Mouse (Mus musculus): Measurements from ENCODE around the gene Rps28. TPM values are rescaled to one million over a fixed set of nuclear protein-coding genes. Genes with fewer than 3 reads are reported as not detected.

Gene Rps28
- polyA plus RNA-seq, 1 experiment from 2014 or later = 917 TPM

- Histone ChIP-seq H3K27ac (0 out of 2 replicates have a peak within 1 kb of the TSS, but pooled peaks have one; percentile 40), H3K4me2 (peak within 1 kb of the TSS; percentile 92), H3K9ac (0 out of 2 replicates have a peak within 1 kb of the TSS, but pooled peaks have one; percentile 13), H3K4me3 (replicated peaks) (peak within 1 kb of the TSS; percentile 54), H3K9me3 (no peaks in the 10 kb centered on the region), H3K36me3 (no peaks in the 10 kb centered on the region), H3K4me1 (0 out of 2 replicates have a peak, but pooled peaks cover 4% of the 10 kb centered on the region), H3K27me3 (replicated peaks) (no peaks in the 10 kb centered on the region)
- ATAC-seq (ENCODE audit: insufficient read depth, low FRiP score, low read depth) = peak; percentile 96
- WGBS = 1% methylated on average over 36 of the region's 36 CpGs
Measured at GRCm38 (mm10) chr17:33810334-33811141, 13.8 kb downstream of the Rps28 start, which contains the start of gene Kank3. TSS of gene Kank3 (plus strand) at chr17:33810519.

GRCm38 (mm10) chr17:33808192-33808591 lies 16.2 kb downstream of the Rps28 start:
- ATAC-seq (ENCODE audit: insufficient read depth, low FRiP score, low read depth) = no peak
- Histone ChIP-seq H3K27me3 (replicated peaks) (no peaks in the 10 kb centered on the region), H3K9ac (no peak overlapping the region), H3K27ac (no peak overlapping the region), H3K36me3 (no peaks in the 10 kb centered on the region), H3K4me3 (replicated peaks) (no peak overlapping the region), H3K4me1 (0 out of 2 replicates have a peak, but pooled peaks cover 4% of the 10 kb centered on the region), H3K9me3 (no peaks in the 10 kb centered on the region), H3K4me2 (no peak overlapping the region)
- 33% methylated on average over 10 of the region's 10 CpGs for WGBS

GRCm38 (mm10) chr17:33807181-33807888 lies 17.0 kb downstream of the Rps28 start:
- H3K4me1 ChIP-seq = 0 out of 2 replicates have a peak, but pooled peaks cover 4% of the 10 kb centered on the region
- H3K27me3 ChIP-seq (replicated peaks) = no peaks in the 10 kb centered on the region
- H3K27ac ChIP-seq = no peak overlapping the region
- WGBS = 45% methylated on average over 8 of the region's 9 CpGs
- H3K9ac ChIP-seq = no peak overlapping the region
- no peak for ATAC-seq (ENCODE audit: insufficient read depth, low FRiP score, low read depth)
- no peak overlapping the region for H3K4me3 ChIP-seq (replicated peaks)
- no peaks in the 10 kb centered on the region for H3K9me3 ChIP-seq
- H3K4me2 ChIP-seq = no peak overlapping the region
- no peaks in the 10 kb centered on the region for H3K36me3 ChIP-seq

GRCm38 (mm10) chr17:33804745-33805144 lies 19.6 kb downstream of the Rps28 start:
- Histone ChIP-seq H3K4me2 (no peak overlapping the region), H3K27ac (no peak overlapping the region)

GRCm38 (mm10) chr17:33804205-33804604 lies 20.2 kb downstream of the Rps28 start:
- WGBS = 55% methylated on average over 4 of the region's 4 CpGs
- Histone ChIP-seq H3K4me3 (replicated peaks) (no peak overlapping the region), H3K27me3 (replicated peaks) (no peaks in the 10 kb centered on the region), H3K9me3 (no peaks in the 10 kb centered on the region), H3K9ac (no peak overlapping the region), H3K4me2 (no peak overlapping the region), H3K27ac (no peak overlapping the region), H3K4me1 (no peaks in the 10 kb centered on the region), H3K36me3 (no peaks in the 10 kb centered on the region)
- no peak for ATAC-seq (ENCODE audit: insufficient read depth, low FRiP score, low read depth)

More at GRCm38 (mm10) chr17:33804745-33805144, 19.6 kb downstream of the Rps28 start:
- ATAC-seq (ENCODE audit: insufficient read depth, low FRiP score, low read depth) = no peak
- no peaks in the 10 kb centered on the region for H3K36me3 ChIP-seq
- H3K9ac ChIP-seq = no peak overlapping the region
- WGBS = 30% methylated on average over 1 of the region's 1 CpGs
- no peak overlapping the region for H3K4me3 ChIP-seq (replicated peaks)
- no peaks in the 10 kb centered on the region for H3K27me3 ChIP-seq (replicated peaks)
- no peaks in the 10 kb centered on the region for H3K4me1 ChIP-seq
- no peaks in the 10 kb centered on the region for H3K9me3 ChIP-seq

GRCm38 (mm10) chr17:33802221-33802620 lies 22.1 kb downstream of the Rps28 start:
- no peak overlapping the region for H3K4me2 ChIP-seq
- no peaks in the 10 kb centered on the region for H3K36me3 ChIP-seq
- no peaks in the 10 kb centered on the region for H3K27me3 ChIP-seq (replicated peaks)
- H3K9me3 ChIP-seq = no peaks in the 10 kb centered on the region
- no peak overlapping the region for H3K27ac ChIP-seq
- H3K4me3 ChIP-seq (replicated peaks) = no peak overlapping the region
- no peaks in the 10 kb centered on the region for H3K4me1 ChIP-seq
- WGBS = 2% methylated on average over 2 of the region's 2 CpGs
- ATAC-seq (ENCODE audit: insufficient read depth, low FRiP score, low read depth) = no peak
- no peak overlapping the region for H3K9ac ChIP-seq

- H3K4me3 ChIP-seq (replicated peaks) = no peak overlapping the region
- H3K27me3 ChIP-seq (replicated peaks) = no peaks in the 10 kb centered on the region
- no peak overlapping the region for H3K9ac ChIP-seq
- no peaks in the 10 kb centered on the region for H3K36me3 ChIP-seq
- no peak overlapping the region for H3K27ac ChIP-seq
- ATAC-seq (ENCODE audit: insufficient read depth, low FRiP score, low read depth) = no peak
- no peak overlapping the region for H3K4me2 ChIP-seq
- H3K9me3 ChIP-seq = no peaks in the 10 kb centered on the region
- WGBS = 39% methylated on average over 1 of the region's 1 CpGs
- no peaks in the 10 kb centered on the region for H3K4me1 ChIP-seq
Measured at GRCm38 (mm10) chr17:33799277-33799676, 25.1 kb downstream of the Rps28 start.

- H3K4me2 ChIP-seq = no peak overlapping the region
- no peak overlapping the region for H3K27ac ChIP-seq
- no peaks in the 10 kb centered on the region for H3K9me3 ChIP-seq
- no peaks in the 10 kb centered on the region for H3K36me3 ChIP-seq
- no peak overlapping the region for H3K9ac ChIP-seq
- ATAC-seq (ENCODE audit: insufficient read depth, low FRiP score, low read depth) = no peak
- WGBS = 45% methylated on average over 3 of the region's 3 CpGs
- H3K4me1 ChIP-seq = no peaks in the 10 kb centered on the region
- no peaks in the 10 kb centered on the region for H3K27me3 ChIP-seq (replicated peaks)
- H3K4me3 ChIP-seq (replicated peaks) = no peak overlapping the region
Measured at GRCm38 (mm10) chr17:33798306-33798705, 26.1 kb downstream of the Rps28 start.

GRCm38 (mm10) chr17:33788732-33789131 lies 35.6 kb downstream of the Rps28 start:
- Histone ChIP-seq H3K36me3 (no peaks in the 10 kb centered on the region), H3K9me3 (no peaks in the 10 kb centered on the region), H3K27me3 (replicated peaks) (no peaks in the 10 kb centered on the region), H3K27ac (0 out of 2 replicates have a peak overlapping the region, but pooled peaks have one; percentile 5), H3K9ac (no peak overlapping the region), H3K4me3 (replicated peaks) (no peak overlapping the region), H3K4me1 (no peaks in the 10 kb centered on the region), H3K4me2 (no peak overlapping the region)
- ATAC-seq (ENCODE audit: insufficient read depth, low FRiP score, low read depth) = peak; percentile 56; the same call in 1 of the 2 replicates
- 40% methylated on average over 4 of the region's 4 CpGs for WGBS

- no peak for ATAC-seq (ENCODE audit: insufficient read depth, low FRiP score, low read depth)
- no peak overlapping the region for H3K4me2 ChIP-seq
Measured at GRCm38 (mm10) chr17:33786375-33786774, 38.0 kb downstream of the Rps28 start.

GRCm38 (mm10) chr17:33784939-33785338 lies 39.4 kb downstream of the Rps28 start:
- 86% methylated on average over 2 of the region's 2 CpGs for WGBS
- no peak for ATAC-seq (ENCODE audit: insufficient read depth, low FRiP score, low read depth)
- H3K9me3 ChIP-seq = no peaks in the 10 kb centered on the region
- no peak overlapping the region for H3K27ac ChIP-seq
- no peaks in the 10 kb centered on the region for H3K36me3 ChIP-seq
- no peaks in the 10 kb centered on the region for H3K27me3 ChIP-seq (replicated peaks)
- no peak overlapping the region for H3K4me3 ChIP-seq (replicated peaks)
- H3K9ac ChIP-seq = no peak overlapping the region
- peaks cover 19% of the 10 kb centered on the region for H3K4me1 ChIP-seq
- no peak overlapping the region for H3K4me2 ChIP-seq

More at GRCm38 (mm10) chr17:33786375-33786774, 38.0 kb downstream of the Rps28 start:
- no peak overlapping the region for H3K9ac ChIP-seq
- H3K9me3 ChIP-seq = no peaks in the 10 kb centered on the region
- H3K4me3 ChIP-seq (replicated peaks) = no peak overlapping the region
- H3K36me3 ChIP-seq = no peaks in the 10 kb centered on the region
- peaks cover 13% of the 10 kb centered on the region for H3K4me1 ChIP-seq
- H3K27me3 ChIP-seq (replicated peaks) = no peaks in the 10 kb centered on the region
- 84% methylated on average over 18 of the region's 18 CpGs for WGBS
- no peak overlapping the region for H3K27ac ChIP-seq

- Histone ChIP-seq H3K36me3 (no peaks in the 10 kb centered on the region), H3K4me1 (peaks cover 32% of the 10 kb centered on the region), H3K9ac (no peak overlapping the region), H3K4me2 (no peak overlapping the region), H3K27me3 (replicated peaks) (no peaks in the 10 kb centered on the region), H3K27ac (peak overlapping the region; percentile 27; the same call in 1 of the 2 replicates), H3K4me3 (replicated peaks) (no peak overlapping the region), H3K9me3 (no peaks in the 10 kb centered on the region)
- no peak for ATAC-seq (ENCODE audit: insufficient read depth, low FRiP score, low read depth)
Measured at GRCm38 (mm10) chr17:33783408-33783807, 41.0 kb downstream of the Rps28 start.

All from stomach, embryonic 15.5 days (tissue).